Mouse (Mus musculus): ENCODE results near the gene Gm49355. TPM values are rescaled to one million over a fixed set of nuclear protein-coding genes. Genes with fewer than 3 reads are reported as not detected.
"Not testable (repeated sequence)": the region's sequence is repeated elsewhere in the genome, so short reads cannot be mapped to it uniquely, and the experiment has no call there.

Gm49355 gene
- 0.10 TPM in 1 of 2 replicates, not detected in the other for polyA plus RNA-seq (2016; fragmentation: Nextera tagmentation; extraction: Ambion mirVana)

DNA sequence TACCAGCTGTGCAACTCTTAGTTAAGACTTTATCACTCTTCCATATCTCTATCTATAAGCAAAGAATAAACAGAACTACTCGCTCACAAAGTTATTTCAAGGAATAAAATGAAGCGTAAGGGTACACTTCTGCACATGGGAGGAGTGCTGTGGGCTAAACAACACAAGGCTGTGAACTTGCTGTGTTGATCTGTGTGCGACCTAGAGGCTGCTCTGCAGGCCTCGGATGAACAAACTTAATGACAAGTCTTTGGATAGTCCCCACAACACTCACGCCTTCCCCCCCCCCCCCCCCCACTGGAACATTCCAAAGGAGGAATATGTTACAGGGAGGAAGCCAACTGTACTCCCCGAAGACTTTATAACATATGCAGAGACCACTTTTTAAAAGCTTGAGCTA, at the start of gene Gm49355:
Gene Gm49355 (plus strand): TSS at position 336 of the 400 bp plus-strand sequence.
- H3K27ac ChIP-seq = peak within 1 kb of the TSS; percentile 95
- 77% methylated on average over 6 of the region's 6 CpGs for WGBS
- peak within 1 kb of the TSS; percentile 71 for H3K4me2 ChIP-seq
- 0 out of 2 replicates have a peak, but pooled peaks cover 2% of the 10 kb centered on the region for H3K27me3 ChIP-seq
- H3K9me3 ChIP-seq = no peaks in the 10 kb centered on the region
- ATAC-seq (ENCODE audit: insufficient number of reproducible peaks, insufficient read depth, low FRiP score, low TSS enrichment, low read depth) = 0 out of 2 replicates have a peak, but pooled peaks have one; percentile 11
- peak within 1 kb of the TSS; percentile 65 for H3K4me3 ChIP-seq (replicated peaks)
- peak within 1 kb of the TSS; percentile 86 for H3K9ac ChIP-seq (replicated peaks)
- no peaks in the 10 kb centered on the region for H3K36me3 ChIP-seq
- H3K4me1 ChIP-seq (replicated peaks) = no peaks in the 10 kb centered on the region

- Histone ChIP-seq H3K4me3 (replicated peaks) (no peak overlapping the region), H3K9ac (replicated peaks) (no peak overlapping the region), H3K27ac (no peak overlapping the region), H3K36me3 (peaks cover 11% of the 10 kb centered on the region; the same call in 1 of the 2 replicates), H3K4me2 (no peak overlapping the region), H3K4me1 (replicated peaks) (no peaks in the 10 kb centered on the region), H3K27me3 (no peaks in the 10 kb centered on the region), H3K9me3 (no peaks in the 10 kb centered on the region)
- 82% methylated on average over 4 of the region's 4 CpGs for WGBS
- ATAC-seq (ENCODE audit: insufficient number of reproducible peaks, insufficient read depth, low FRiP score, low TSS enrichment, low read depth) = no peak
These were observed 40.0 kb upstream of the Gm49355 start for GRCm38 (mm10) chr14:12243726-12244125.

GRCm38 (mm10) chr14:12276031-12276430, 7.7 kb upstream of the Gm49355 start:
- no peaks in the 10 kb centered on the region for H3K9me3 ChIP-seq
- H3K9ac ChIP-seq (replicated peaks) = no peak overlapping the region
- no peak for ATAC-seq (ENCODE audit: insufficient number of reproducible peaks, insufficient read depth, low FRiP score, low TSS enrichment, low read depth)
- no peaks in the 10 kb centered on the region for H3K4me1 ChIP-seq (replicated peaks)
- 0 out of 2 replicates have a peak, but pooled peaks cover 2% of the 10 kb centered on the region for H3K27me3 ChIP-seq
- H3K36me3 ChIP-seq = no peaks in the 10 kb centered on the region
- 67% methylated on average over 3 of the region's 3 CpGs for WGBS
- no peak overlapping the region for H3K4me2 ChIP-seq
- H3K4me3 ChIP-seq (replicated peaks) = no peak overlapping the region
- H3K27ac ChIP-seq = no peak overlapping the region

GRCm38 (mm10) chr14:12284141-12284912, 551 bp downstream of the Gm49355 start, which contains the start of gene 3830406C13Rik:
Gene 3830406C13Rik (plus strand): TSS chr14:12284173.
- Histone ChIP-seq H3K36me3 (no peaks in the 10 kb centered on the region), H3K9me3 (no peaks in the 10 kb centered on the region), H3K4me1 (replicated peaks) (no peaks in the 10 kb centered on the region), H3K4me3 (replicated peaks) (peak within 1 kb of the TSS; percentile 65), H3K9ac (replicated peaks) (peak within 1 kb of the TSS; percentile 86), H3K27ac (peak within 1 kb of the TSS; percentile 95), H3K4me2 (peak within 1 kb of the TSS; percentile 71), H3K27me3 (0 out of 2 replicates have a peak, but pooled peaks cover 2% of the 10 kb centered on the region)
- ATAC-seq (ENCODE audit: insufficient number of reproducible peaks, insufficient read depth, low FRiP score, low TSS enrichment, low read depth) = peak; percentile 97
- under 1% methylated on average over 48 of the region's 48 CpGs for WGBS

- ATAC-seq (ENCODE audit: insufficient number of reproducible peaks, insufficient read depth, low FRiP score, low TSS enrichment, low read depth); H3K27ac ChIP-seq; H3K9me3 ChIP-seq; H3K4me2 ChIP-seq; H3K9ac ChIP-seq (replicated peaks); H3K27me3 ChIP-seq; H3K4me1 ChIP-seq (replicated peaks); H3K36me3 ChIP-seq; H3K4me3 ChIP-seq (replicated peaks): not testable (repeated sequence)
These were observed 6.0 kb downstream of the Gm49355 start for GRCm38 (mm10) chr14:12289747-12290146.

GRCm38 (mm10) chr14:12296391-12296790, 12.6 kb downstream of the Gm49355 start:
- Histone ChIP-seq H3K27me3 (no peaks in the 10 kb centered on the region), H3K9me3 (no peaks in the 10 kb centered on the region), H3K4me2 (no peak overlapping the region), H3K9ac (replicated peaks) (no peak overlapping the region), H3K4me1 (replicated peaks) (no peaks in the 10 kb centered on the region), H3K4me3 (replicated peaks) (no peak overlapping the region), H3K27ac (no peak overlapping the region), H3K36me3 (no peaks in the 10 kb centered on the region)
- no peak for ATAC-seq (ENCODE audit: insufficient number of reproducible peaks, insufficient read depth, low FRiP score, low TSS enrichment, low read depth)
- WGBS = 94% methylated on average over 7 of the region's 7 CpGs

DNA sequence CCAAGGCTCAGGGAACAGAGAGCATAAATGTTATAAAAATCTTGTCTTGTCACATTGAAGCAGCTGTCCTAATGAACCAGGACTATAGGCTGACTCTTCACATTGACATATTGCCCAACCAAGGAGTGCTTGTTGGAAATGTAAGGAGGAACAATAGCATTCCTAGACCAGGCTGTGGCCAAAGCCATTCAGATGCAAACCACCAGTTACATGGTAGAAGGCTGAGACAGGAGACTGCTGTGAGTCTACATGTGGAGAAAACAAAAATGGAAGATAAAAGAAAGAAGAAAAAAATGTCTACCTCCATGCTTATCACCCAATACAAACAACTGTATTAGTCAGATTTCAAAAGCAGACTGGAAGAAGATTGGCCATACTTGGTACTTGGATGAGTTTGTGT, 15.4 kb downstream of the Gm49355 start:
- no peak overlapping the region for H3K27ac ChIP-seq
- no peak for ATAC-seq (ENCODE audit: insufficient number of reproducible peaks, insufficient read depth, low FRiP score, low TSS enrichment, low read depth)
- H3K4me3 ChIP-seq (replicated peaks) = no peak overlapping the region

GRCm38 (mm10) chr14:12299654-12300053, 15.9 kb downstream of the Gm49355 start:
- H3K9ac ChIP-seq (replicated peaks) = no peak overlapping the region
- no peaks in the 10 kb centered on the region for H3K4me1 ChIP-seq (replicated peaks)
- H3K4me2 ChIP-seq = no peak overlapping the region
- H3K27me3 ChIP-seq = no peaks in the 10 kb centered on the region
- H3K36me3 ChIP-seq = no peaks in the 10 kb centered on the region
- H3K27ac ChIP-seq = no peak overlapping the region
- WGBS = 80% methylated on average over 6 of the region's 6 CpGs
- H3K4me3 ChIP-seq (replicated peaks) = no peak overlapping the region
- ATAC-seq (ENCODE audit: insufficient number of reproducible peaks, insufficient read depth, low FRiP score, low TSS enrichment, low read depth) = no peak
- no peaks in the 10 kb centered on the region for H3K9me3 ChIP-seq

More for the DNA sequence above, 15.4 kb downstream of the Gm49355 start:
- H3K4me2 ChIP-seq = no peak overlapping the region
- no peak overlapping the region for H3K9ac ChIP-seq (replicated peaks)
- H3K4me1 ChIP-seq (replicated peaks) = no peaks in the 10 kb centered on the region
- H3K27me3 ChIP-seq = no peaks in the 10 kb centered on the region
- H3K9me3 ChIP-seq = no peaks in the 10 kb centered on the region
- no peaks in the 10 kb centered on the region for H3K36me3 ChIP-seq

DNA sequence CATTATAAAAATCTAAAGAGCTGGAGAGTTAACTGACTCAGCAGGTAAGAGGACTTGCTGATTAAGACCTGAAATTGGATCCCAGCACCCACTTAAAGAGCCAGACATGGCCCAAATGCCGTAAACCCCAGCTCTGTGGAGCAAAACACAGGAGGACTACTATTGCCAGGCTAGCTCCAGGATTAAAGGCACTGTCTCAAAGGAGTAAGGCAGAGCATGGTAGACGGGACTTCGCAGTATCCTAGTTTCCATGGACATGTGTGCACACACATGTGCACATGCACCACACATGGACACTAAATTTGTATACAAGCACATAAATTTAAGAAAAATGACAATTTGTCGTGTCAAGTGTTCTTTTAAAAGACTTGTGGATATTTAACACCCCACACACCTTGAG, 16.5 kb downstream of the Gm49355 start:
- Histone ChIP-seq H3K27ac (no peak overlapping the region), H3K36me3 (no peaks in the 10 kb centered on the region), H3K4me3 (replicated peaks) (no peak overlapping the region), H3K4me1 (replicated peaks) (no peaks in the 10 kb centered on the region), H3K4me2 (no peak overlapping the region), H3K27me3 (no peaks in the 10 kb centered on the region), H3K9ac (replicated peaks) (no peak overlapping the region), H3K9me3 (no peaks in the 10 kb centered on the region)
- no peak for ATAC-seq (ENCODE audit: insufficient number of reproducible peaks, insufficient read depth, low FRiP score, low TSS enrichment, low read depth)
- WGBS = 64% methylated on average over 4 of the region's 4 CpGs

DNA sequence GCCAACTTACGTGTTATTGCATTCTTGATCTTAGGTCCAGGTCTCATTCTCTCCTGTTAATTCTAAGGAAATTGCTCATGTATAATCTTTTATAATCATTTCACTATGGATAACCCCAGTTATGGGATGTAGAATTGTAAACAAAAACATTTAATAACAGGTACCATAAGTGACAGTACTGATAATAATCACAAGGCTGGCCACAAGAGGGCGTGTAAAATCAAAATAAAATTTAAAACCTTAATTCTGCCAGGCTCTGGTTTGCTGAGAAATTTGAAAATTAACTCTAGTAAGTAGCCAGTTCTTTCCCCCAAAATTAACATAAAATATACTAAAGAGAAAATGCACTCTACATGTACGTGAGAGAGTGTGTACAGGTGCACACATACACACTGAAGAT, 16.9 kb downstream of the Gm49355 start:
- H3K4me1 ChIP-seq (replicated peaks) = no peaks in the 10 kb centered on the region
- 68% methylated on average over 3 of the region's 3 CpGs for WGBS
- ATAC-seq (ENCODE audit: insufficient number of reproducible peaks, insufficient read depth, low FRiP score, low TSS enrichment, low read depth) = no peak

GRCm38 (mm10) chr14:12303106-12303505, 19.3 kb downstream of the Gm49355 start:
- Histone ChIP-seq H3K4me1 (replicated peaks) (no peaks in the 10 kb centered on the region), H3K9ac (replicated peaks) (no peak overlapping the region), H3K4me2 (no peak overlapping the region), H3K27me3 (no peaks in the 10 kb centered on the region), H3K27ac (no peak overlapping the region), H3K36me3 (no peaks in the 10 kb centered on the region), H3K9me3 (no peaks in the 10 kb centered on the region), H3K4me3 (replicated peaks) (no peak overlapping the region)
- WGBS = 69% methylated on average over 2 of the region's 2 CpGs
- ATAC-seq (ENCODE audit: insufficient number of reproducible peaks, insufficient read depth, low FRiP score, low TSS enrichment, low read depth) = no peak

More for the DNA sequence above, 16.9 kb downstream of the Gm49355 start:
- H3K4me3 ChIP-seq (replicated peaks) = no peak overlapping the region
- no peak overlapping the region for H3K27ac ChIP-seq
- no peaks in the 10 kb centered on the region for H3K27me3 ChIP-seq
- no peaks in the 10 kb centered on the region for H3K36me3 ChIP-seq
- no peak overlapping the region for H3K9ac ChIP-seq (replicated peaks)
- H3K9me3 ChIP-seq = no peaks in the 10 kb centered on the region
- H3K4me2 ChIP-seq = no peak overlapping the region
